Mouse (Mus musculus): Measurements from ENCODE around the gene Ccnq. TPM values are rescaled to one million over a fixed set of nuclear protein-coding genes. Genes with fewer than 3 reads are reported as not detected.
A peak's percentile ranks its signal among the peaks of the same experiment; 100 is the strongest.

Gene Ccnq
- 48.5 and 50.8 TPM in 2 replicates for polyA plus RNA-seq (2015; fragmentation: Nextera tagmentation; extraction: Ambion mirVana)

DNA sequence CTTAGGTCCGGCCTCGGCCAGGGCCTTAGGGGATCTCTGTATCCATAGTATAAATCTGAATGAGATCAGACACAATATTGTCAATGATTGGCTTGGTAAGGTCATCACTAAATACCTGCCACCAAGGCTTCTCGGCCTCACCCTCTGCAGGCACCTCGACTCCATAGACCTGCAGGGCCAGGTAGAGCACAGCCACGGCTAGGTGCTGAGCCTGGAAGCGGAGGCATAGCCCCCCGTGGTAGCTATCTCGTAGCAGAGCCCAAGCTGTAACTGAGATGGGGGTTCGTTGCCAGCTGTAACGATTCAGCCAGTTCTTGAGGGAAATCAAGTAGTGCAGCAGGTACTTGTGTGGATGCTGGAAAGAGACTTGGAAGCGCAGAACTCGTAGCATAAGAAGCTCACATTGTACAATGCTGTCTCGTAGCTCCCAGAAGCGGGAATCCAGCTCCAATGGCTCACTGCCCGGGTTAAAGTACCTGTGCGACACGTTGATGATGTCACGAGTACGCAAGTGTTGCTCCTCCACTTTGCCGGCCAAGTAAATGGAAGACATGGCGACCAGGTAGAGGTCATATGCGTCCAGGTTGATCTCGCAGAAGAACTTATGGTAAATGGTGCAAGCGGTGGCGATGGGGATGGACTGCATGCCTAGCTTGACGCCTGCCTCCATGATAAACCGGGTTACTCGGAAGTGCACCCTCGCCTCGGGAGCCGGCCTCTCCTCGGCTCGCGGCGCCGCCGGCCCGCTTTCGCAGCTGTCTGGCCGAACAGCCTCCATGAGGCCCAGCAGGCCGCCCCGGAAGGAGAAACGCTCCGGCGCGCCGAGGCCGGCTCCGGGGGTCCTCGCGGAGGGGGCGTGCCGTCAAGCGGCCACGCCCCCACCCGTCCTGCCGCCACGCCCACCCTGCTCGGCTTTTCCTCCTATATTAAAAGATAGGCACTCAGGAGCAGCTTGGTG lies at the start of gene Ccnq:
Gene Ccnq, minus strand, starts transcription at position 845 of the 958 bp plus-strand sequence.
- peak; percentile 84 for DNase-seq (ENCODE audit: low spot score)

DNA sequence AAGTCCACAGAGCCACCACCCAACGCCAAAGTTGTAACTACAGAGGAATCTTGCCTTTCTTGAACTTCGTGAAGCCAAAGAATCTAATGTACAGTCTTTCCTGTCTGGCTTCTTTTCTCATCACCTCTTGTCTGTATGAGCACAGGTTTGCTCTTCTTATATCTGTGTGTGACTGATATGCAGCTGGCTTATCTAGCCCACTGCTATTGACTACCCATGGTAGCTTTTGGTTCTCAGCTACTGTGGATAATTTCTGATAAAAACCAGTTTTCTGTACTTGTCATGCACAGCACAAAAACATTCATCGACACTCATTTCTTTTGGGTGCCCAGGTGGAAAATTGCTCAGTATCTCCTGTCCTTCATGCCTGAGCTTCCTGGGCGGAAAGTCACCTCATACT lies 49.6 kb upstream of the Ccnq start:
- no peak for DNase-seq (ENCODE audit: low spot score)

DNA sequence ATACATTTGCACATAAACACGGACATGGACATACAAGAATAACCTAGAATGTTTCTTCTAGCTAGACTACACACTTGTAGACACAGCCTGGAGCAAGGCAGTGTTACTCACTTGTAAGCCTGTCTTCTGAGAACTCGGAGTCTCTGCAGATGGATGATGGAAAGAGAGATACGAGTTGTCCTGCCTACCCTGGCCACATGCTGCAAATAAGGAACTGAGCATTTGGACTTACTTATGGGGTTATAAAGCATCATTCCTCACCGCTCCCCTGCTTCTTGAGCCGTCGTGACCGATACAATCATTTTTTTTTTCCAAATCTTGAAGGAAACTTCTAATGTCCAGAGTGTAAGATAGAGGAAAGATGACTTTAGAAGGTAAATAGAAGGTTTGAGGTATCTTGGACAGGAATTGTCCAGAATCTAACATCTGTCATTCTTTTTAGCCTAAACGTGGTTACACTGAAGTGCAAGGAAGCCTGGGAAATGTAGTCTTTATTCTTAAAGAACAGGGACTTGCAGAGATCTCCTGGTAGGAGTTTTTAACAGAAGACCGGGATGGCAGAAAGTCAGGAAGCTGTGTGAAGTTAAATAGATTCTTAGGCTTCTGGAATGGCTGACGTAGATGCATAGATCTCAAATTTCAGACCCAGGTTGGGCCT lies 44.7 kb upstream of the Ccnq start:
- no peak for DNase-seq (ENCODE audit: low spot score)

DNA sequence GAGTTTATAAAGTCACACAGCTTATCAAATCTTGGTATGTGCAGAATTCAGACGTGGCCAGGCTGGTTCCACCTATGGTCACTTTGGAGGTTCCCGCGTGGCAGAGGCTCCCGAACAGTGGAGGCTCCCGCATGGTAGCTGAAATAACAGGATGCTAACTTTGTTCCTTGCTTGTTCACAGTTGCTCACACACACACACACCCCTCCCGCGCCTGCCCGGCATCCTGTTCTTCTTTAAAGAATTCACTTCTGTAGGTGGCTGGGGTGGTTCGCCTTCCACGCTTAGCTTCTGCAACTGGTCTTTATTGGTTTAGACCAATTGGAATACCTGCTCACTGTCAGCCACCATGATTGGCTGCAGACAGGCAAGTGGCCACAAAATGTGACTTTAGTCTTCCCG lies 41.6 kb upstream of the Ccnq start:
- peak; percentile 61 for DNase-seq (ENCODE audit: low spot score)

DNA sequence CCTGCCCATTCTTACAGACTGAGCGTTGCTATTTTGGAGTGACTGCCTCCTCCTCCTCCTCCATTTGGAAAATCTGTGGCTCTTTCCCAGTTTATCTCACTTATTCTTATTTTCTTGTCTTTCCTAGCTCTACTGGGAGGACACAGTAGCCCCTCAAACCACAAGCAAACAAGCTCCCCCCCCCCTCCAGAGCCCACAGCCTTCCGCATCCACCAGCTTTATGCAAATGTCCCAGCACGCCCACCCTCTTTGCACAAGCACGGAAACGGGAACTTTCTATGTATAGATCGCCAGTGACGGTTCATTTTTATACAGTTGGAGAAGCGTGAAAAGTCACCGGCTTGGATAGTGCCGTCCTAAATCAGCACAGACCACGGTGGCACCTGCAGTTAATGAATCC lies 40.9 kb upstream of the Ccnq start:
- DNase-seq (ENCODE audit: low spot score): peak; percentile 68

DNA sequence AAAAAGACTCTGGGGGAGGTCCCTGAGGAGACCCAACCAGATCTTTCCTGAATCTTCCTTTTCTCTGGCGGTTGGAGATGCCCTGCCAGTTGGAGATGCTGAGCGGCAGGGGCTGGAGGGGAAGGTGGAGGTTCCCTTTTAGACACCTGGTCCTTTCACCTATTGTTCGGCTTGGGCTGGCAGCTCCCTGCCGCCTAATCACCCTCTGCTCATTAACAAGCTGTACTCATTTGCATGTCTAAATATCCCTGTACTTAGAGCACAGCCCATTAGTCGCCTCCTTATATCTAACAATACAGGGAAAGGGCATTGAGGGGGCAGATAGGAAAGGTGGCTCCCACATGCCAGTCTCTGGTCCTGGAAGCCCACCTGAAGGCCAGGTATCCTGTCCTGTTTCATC lies 40.5 kb upstream of the Ccnq start:
- no peak for DNase-seq (ENCODE audit: low spot score)

DNA sequence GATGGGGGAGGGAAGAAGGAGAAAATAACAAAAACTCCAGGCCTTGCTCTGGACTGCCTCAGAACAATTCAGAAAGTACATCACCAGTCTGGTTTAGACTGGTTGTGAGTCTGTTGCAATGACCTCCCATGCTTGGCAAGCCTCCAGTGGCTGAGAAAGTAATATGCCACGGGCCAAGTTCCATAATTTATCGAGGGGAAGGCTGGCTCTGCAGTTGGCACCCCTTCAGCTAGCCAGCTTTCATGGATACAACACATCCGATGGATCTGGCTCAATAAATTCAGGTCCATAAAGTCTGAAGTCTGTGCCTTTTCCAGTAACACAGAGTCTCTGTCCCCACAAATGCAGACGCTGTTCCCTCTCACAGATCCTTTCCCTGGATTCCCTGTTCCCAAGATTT lies 40.1 kb upstream of the Ccnq start:
- no peak for DNase-seq (ENCODE audit: low spot score)

DNA sequence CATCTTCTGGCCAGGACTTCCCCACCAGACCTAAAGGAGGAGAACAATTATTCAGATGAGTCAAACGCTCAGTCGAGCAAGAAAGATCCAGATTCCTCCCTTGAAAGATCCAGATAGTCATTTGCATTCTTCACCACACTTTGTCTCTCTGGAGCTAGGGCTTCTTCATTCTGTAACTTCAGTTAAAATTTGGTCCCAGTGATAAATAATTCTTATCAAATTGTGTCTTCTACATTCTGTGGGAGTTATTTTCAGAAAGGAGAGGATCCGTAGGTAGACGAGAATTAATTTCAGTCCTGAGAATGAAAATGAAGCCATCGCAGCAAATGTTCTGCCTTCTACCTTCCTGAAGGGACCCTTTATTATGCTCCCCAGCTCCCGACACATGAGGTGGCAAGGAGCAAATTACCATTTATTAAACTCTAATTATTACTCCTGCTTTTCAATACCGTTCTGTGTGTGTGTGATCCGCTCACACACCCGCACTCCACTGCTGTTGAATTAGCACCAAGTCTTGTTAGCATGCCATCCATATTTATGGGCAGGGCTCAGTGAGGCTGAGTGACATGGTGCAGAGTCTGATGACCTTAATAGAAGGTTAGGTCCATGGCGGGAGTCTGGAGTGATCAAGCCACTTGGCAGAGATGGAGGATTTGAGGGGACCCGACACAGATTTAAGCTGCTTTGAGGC lies 38.0 kb upstream of the Ccnq start:
- DNase-seq (ENCODE audit: low spot score): no peak

DNA sequence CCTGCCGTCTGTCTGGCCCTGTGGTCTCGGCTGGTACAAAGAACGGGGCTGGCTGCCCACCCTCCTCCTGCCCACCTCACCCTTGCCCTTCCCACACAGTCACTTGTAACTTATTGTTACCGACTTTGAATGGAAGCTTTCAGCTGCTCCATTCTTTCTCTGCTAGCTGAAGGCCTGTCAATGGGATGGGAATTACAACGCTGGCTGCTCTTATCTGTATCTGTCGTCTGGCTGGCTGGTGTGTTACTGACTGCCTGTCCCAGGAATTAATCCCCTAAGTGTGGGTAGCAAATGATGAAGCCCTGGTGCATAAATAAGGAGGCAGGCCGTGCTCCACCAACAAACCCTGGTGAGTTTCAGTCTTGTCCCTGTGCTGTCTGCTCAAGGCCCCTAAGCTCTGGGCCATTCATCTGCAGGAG lies 34.5 kb upstream of the Ccnq start:
- no peak for DNase-seq (ENCODE audit: low spot score)

DNA sequence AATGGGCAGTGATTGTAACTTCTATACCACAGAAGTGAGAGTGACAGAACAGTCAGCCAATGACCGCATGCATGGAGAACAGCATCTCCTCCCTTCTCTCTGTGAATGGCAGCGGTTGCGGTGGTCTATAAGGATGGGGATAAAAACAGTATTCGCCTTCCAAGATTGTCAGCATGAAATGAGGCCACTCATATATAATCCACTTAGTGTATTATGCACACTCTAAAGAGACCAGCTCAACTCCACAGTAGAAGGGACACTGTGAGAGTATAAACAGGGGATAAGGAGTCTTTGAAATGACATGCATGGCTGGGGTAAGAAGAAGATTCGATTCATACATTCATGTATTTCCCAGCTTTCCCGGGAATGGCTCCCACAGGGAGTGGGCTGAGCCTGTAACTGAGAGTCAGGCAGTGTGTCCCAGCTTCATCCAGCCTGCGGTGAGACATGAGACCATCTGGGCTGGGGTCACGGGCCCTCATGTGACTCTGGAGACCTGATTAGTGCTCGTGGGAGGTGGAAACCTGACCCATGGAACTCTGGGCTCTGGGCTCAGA lies 31.3 kb upstream of the Ccnq start:
- DNase-seq (ENCODE audit: low spot score): no peak

DNA sequence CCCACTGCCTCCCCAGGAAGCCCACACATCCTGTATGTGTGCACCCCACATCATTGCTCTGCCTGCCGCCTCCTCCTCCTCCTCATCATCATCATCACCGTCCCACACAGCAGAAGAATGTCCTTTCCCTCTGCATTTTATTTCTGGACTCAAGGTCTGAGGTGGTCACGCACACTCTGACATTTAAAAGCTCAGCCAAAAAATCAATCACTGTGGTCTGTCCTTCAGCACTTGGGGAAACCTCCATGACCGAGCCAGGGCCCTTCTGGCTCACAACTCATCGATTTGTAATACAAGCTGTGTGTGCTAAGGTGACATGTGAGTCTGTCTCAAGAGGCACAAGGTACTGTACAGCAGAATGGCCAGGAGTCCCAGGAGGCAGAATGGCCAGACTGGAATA lies 30.8 kb upstream of the Ccnq start:
- DNase-seq (ENCODE audit: low spot score): no peak

DNA sequence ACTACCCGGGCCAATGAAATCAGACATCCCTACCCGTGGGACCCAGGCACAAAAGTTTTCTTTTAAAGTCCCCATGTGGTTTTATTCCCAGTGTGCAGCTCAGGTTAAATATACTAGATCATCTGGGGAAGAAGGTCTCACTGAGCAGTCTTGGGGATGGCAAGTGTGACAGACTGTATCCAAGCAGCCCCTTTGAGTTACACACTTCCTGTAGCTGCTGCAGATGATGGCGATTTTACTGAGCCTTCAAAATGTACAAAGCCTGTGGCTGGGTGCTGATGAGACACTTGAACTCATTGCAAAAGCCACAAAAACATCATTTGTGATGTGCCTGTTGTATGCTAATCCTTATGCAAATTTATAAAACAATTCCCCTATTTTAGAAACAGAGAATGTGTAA lies 29.0 kb upstream of the Ccnq start:
- no peak for DNase-seq (ENCODE audit: low spot score)

DNA sequence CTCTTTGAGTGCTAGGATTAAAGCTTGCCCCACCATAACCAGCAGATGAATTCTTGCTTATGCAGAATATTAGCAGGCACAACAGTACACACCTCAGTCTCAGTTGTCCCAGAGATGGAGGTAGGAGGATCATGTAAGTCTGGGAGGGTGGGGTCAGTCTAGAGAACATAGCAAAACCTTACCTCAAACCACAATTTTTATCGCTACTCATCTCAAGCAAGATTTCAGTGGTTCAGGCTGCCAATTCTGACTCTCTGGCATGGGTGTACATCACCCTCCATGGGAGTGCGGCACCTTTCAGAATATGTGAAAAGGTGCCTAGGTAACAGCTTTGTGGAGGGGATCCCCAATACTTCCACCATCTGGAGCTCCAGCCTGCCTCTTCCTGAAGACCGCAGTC lies 28.5 kb upstream of the Ccnq start:
- DNase-seq (ENCODE audit: low spot score): no peak

DNA sequence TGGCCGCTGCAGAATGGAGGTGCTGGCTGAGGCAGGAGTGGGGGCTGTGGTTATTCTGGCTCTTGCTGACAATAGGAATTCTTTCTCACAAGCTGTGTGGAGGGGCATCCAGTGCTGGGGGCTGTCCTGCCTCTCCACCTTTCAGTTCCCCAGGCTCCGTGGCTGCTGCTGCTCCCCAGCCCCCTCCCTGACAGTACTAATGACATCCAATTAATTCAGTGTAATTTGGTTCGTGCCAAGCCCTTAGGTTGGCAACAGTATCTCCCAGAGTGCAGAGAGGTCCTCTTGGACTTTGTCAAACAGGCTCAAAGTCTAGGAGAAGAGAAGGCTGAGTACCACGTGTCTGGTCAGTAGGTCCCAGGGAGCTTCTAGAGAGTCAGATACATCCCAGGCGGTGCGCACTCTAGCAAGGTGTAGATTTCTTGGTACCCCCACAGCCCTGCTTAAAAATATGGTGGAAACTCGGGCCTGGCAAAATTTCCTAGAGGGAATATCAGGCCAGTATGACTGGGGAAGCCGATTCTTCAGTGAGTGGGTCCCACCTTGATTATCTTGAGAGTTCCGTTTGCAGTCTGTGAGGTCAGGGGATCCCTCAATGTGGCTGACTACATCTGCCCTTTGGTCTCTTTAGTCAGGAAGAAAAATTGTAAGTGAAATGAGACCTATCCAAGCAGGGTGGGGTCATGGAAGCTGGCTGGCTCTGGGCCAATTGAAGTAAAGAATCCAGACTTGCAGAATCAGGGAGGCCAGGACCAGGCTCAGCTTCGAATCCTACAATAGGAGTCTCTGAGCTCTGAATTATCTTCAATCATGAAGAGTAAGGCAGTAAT lies 26.5 kb upstream of the Ccnq start:
- no peak for DNase-seq (ENCODE audit: low spot score)

DNA sequence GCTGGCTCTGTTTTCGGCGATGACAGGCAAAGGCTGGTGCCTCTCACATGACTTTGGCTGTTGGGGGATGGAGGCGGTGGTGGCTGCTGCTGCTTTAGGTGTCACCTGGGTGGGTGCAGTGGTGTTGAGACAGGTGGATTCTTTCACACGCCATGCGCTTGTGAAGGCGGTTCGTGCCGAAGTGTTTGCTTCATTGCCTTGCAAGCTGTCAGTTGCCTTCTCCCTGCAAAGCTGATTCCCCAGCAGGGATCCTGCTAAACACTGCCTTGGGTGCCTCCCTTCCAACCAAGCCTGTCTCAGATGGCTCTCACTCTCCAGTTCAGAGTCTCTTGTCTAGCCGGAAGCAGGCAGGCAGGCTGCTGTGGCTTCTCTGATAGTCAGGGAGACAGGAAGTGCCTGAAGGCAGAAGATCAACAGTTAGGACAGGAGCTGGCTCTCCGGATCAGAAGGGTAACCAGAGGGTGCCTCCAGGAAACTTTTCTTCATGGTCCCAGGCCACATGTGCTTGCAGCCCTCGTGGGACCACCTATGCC lies 20.3 kb upstream of the Ccnq start:
- DNase-seq (ENCODE audit: low spot score): peak; percentile 79

DNA sequence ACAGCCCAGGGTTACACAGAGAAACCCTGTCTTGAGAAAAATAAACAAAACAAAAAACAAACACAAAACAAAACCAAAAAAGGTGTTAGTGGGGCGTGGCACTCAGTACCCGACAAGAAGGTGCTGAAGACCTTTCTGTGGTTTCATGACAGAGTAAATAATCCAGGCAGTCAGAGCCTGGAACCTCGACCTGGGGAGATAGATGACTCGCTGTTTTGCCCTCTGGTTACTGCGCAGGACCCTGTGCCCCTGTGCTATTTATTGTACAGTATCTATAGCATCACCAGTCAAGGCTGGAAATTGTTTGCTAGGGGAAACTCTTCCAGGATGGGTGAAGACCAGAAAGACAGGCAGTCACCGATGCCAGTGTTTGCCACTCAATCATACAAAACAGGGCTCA lies 18.9 kb upstream of the Ccnq start:
- no peak for DNase-seq (ENCODE audit: low spot score)

DNA sequence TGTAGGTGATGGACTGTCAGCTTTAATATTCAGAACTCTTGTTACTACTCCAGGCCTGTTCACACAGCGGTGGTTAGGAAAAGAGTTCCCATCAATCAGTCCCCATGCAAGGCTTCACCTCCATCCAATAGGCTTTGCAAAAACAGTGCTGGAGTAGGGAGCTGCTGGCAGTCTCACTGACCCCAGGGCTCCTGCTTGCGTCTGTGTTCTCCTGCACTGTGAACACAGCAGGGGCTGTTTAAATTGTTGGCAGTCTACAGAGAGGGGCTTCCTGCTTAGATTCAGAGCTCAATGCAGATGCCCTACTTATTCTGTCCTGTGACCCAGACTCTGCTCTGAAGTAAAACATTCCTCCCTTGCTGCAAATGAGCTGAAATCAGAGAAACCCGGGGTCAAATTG lies 17.2 kb upstream of the Ccnq start:
- DNase-seq (ENCODE audit: low spot score): peak; percentile 51

DNA sequence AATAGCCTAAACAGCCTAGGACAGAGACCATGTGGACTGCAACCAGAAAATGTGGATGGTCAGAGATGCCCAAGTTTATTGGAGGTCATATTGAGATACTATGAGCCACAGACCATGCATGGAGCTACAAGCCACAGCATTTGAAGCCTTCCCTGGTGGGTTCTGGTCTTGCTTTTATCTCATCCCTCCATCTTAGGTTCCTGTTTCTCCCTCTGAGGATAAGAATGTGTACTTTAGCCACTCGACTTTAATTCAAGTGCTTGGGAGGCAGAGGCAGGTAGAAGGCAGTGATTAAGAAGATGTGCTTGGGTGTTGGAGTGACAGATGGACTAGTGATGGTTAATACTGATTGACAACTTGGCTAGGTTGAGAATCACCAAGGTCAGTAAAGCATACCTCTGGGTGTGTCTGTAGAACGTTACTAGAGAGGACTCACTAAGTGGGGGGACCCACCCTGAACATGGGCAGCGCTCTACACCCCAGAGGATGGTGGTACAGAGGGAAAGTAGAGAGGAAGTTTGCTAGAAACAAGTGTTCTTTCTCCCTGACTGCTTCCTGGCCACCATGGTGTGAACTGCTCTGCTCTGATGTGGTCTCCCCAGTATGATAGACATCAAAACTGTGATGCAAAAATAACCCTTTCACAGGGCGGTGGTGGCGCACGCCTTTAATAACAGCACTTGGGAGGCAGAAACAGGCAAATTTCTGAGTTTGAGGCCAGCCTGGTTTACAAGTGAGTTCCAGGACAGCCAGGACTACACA lies 14.7 kb upstream of the Ccnq start:
- DNase-seq (ENCODE audit: low spot score): peak; percentile 28

DNA sequence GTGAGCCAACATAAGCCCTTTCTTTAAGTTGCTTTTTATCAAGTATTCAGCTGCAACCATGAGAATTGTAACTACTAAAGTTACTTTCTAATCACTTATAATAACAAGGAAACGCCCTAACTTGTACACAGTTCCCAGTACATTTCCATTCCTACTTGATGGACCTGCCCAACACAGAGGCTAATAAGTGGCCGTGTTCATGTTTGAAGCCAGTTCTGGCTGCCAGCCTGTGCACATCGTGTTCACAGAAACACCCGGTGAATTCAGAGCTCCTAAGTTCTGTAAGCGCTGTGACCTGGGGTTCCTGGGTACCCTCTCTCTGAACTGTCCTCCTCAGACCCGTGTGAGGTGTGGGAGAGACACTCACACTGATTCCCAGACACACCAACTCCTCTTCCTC lies 13.3 kb upstream of the Ccnq start:
- no peak for DNase-seq (ENCODE audit: low spot score)

DNA sequence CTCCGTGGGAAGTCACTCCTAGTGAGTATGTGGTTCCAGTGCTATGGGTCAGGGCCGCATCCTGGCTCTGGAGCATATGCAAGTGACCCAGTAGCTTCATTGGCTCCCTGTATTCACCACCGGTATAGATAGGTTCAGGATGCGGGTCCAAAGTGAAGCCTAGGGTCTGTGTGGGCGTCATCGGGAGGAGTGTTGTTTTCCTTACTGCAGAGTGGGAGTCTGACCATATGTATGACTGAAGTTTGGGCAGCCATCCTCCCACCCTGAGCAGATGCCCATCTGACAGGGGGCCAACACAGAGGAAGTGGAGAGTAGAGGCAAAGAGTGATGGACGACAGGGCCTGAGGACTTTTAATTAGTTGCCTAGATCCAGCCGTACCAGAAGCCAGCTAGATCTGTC lies 12.8 kb upstream of the Ccnq start:
- no peak for DNase-seq (ENCODE audit: low spot score)

Measured in thymus, postnatal 0 days (tissue).